Mouse (Mus musculus) stomach, postnatal 0 days (tissue): Measurements from ENCODE around the gene Vapa.

Experiments used
- CTCF ChIP-seq: IDR thresholded peaks from 2 replicates; pipeline ENCODE4 v1.5.1; 2016; ENCODE audit warnings: antibody characterized with exemption, low read depth, mild to moderate bottlenecking, moderate library complexity
- EP300 ChIP-seq: optimal IDR thresholded peaks from 2 replicates; pipeline ENCODE3; 2016; ENCODE audit warnings: antibody characterized with exemption

DNA sequence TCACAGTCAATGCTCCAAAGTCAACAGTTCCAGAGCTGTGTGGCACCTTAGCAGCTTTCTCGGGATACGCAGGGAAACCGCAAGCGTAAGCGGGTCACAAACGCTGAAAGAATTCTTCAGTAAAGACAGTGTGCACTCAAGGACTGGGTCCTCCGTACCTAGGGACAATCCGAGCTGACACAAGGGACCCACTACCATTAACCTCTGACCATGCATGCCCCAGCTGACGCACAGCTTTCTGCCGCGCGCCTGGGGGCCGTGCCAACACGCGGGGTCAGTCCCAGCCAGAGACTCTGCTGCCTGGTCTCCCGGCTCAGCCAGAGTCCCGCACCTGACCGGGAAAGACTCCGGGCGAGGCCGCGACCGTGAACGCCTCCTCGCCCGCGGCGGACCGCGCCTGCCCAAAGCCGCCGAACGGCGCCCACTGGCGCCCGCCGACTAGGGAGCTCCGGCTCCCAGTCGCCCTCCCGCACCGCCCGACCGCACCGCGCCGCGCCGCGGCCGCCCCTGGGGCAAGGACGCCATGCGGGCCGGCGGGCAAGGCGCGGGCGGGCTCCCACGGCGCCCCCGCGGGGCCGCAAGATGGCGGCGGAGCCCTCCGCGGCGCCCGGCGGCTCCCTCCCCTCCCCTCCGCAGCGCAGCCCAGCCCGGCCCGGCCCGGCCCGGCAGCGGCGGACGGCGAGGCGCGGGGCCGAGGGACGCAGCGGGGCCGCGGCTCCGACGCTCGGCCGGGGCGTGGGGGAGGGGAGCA is 789 bp downstream of the Vapa start:
- TF ChIP-seq CTCF (no peak), EP300 (no peak)
